Mouse (Mus musculus) heart, adult 8-10 months (tissue): ENCODE measurements around the gene Tnks1bp1. TPM values are rescaled to one million over a fixed set of nuclear protein-coding genes. Genes with fewer than 3 reads are reported as not detected.

Source experiments
- DNase-seq: peaks from one replicate; pipeline ENCODE4 v3.0.0; 2022; ENCODE audit warnings: low spot score
- total RNA-seq, 4 experiments: library from RNA; stranded (reverse); gene quantifications; 2 replicates each; pipeline ENCODE4 v1.2.4; 2022

The Tnks1bp1 gene
- total RNA-seq, 4 experiments from 2014 or later, result 40.7 to 60.5 (median 54.9) TPM

- peak; percentile 35 for DNase-seq
These were observed 41.2 kb downstream of the Tnks1bp1 start for GRCm38 (mm10) chr2:85088716-85089646.

- no peak for DNase-seq
These were observed 43.5 kb downstream of the Tnks1bp1 start for GRCm38 (mm10) chr2:85091325-85091724.

GRCm38 (mm10) chr2:85093376-85093775 is 45.6 kb downstream of the Tnks1bp1 start:
- no peak for DNase-seq

- no peak for DNase-seq
These were observed 48.1 kb downstream of the Tnks1bp1 start for GRCm38 (mm10) chr2:85095906-85096305.

- no peak for DNase-seq
These were observed 50.2 kb downstream of the Tnks1bp1 start for GRCm38 (mm10) chr2:85098014-85098413.

GRCm38 (mm10) chr2:85098824-85099511 is 51.1 kb downstream of the Tnks1bp1 start:
- DNase-seq, result peak; percentile 90

- DNase-seq, result no peak
These were observed 55.4 kb downstream of the Tnks1bp1 start for GRCm38 (mm10) chr2:85103201-85103600.

GRCm38 (mm10) chr2:85105426-85106013 is 57.7 kb downstream of the Tnks1bp1 start:
- DNase-seq, result no peak

- no peak for DNase-seq
These were observed 58.4 kb downstream of the Tnks1bp1 start for GRCm38 (mm10) chr2:85106068-85106790.

- no peak for DNase-seq
These were observed 59.1 kb downstream of the Tnks1bp1 start for GRCm38 (mm10) chr2:85106941-85107340.

- no peak for DNase-seq
These were observed 62.6 kb downstream of the Tnks1bp1 start for GRCm38 (mm10) chr2:85110288-85110875.

Other genes with a start within 250 kb of the Tnks1bp1 start
- 10 to 100 TPM; 11.8 to 37.6 (median 13.6) TPM for gene Ube2l6, start 249.2 kb upstream of the Tnks1bp1 start, total RNA-seq
- under 1 TPM in 2 of 4 experiments, not detected in 2; 0.14 to 0.16 TPM for gene Smtnl1, start 225.4 kb upstream of the Tnks1bp1 start, total RNA-seq
- gene Timm10, start 221.0 kb upstream of the Tnks1bp1 start, total RNA-seq, result 100 to 1,000 TPM; 119 to 134 (median 122) TPM
- 1 to 10 TPM; 1.6 to 2.8 (median 2.2) TPM for gene Slc43a1, start 209.2 kb upstream of the Tnks1bp1 start, total RNA-seq
- 1 to 10 TPM; 1.6 to 3.9 (median 2.3) TPM for gene Rtn4rl2, start 161.3 kb upstream of the Tnks1bp1 start, total RNA-seq
- 10 to 100 TPM; 60.6 to 71.4 (median 66.2) TPM for gene Slc43a3, start 111.4 kb upstream of the Tnks1bp1 start, total RNA-seq
- gene Prg2, start 67.6 kb upstream of the Tnks1bp1 start, total RNA-seq, result not detected
- not detected for gene Prg3, start 59.8 kb upstream of the Tnks1bp1 start, total RNA-seq
- gene Ssrp1, start 10.8 kb upstream of the Tnks1bp1 start, total RNA-seq, result 10 to 100 TPM; 35.3 to 42.5 (median 38.4) TPM
- under 1 TPM; 0.22 to 0.83 (median 0.62) TPM for gene P2rx3, start 10.6 kb upstream of the Tnks1bp1 start, total RNA-seq
- 10 to 100 TPM; 10.3 to 26.7 (median 25.4) TPM for gene Aplnr, start 88.2 kb downstream of the Tnks1bp1 start, total RNA-seq
- 1 to 10 TPM in 3 of 4 experiments, under 1 TPM in 1; 0.84 to 2.4 (median 2.0) TPM for gene Lrrc55, start 149.2 kb downstream of the Tnks1bp1 start, total RNA-seq